Mouse (Mus musculus): ENCODE results near the gene Ncor1. TPM values are rescaled to one million over a fixed set of nuclear protein-coding genes. Genes with fewer than 3 reads are reported as not detected.

The Ncor1 gene
- polyA plus RNA-seq, 1 experiment from 2014 or later: 132 TPM

DNA sequence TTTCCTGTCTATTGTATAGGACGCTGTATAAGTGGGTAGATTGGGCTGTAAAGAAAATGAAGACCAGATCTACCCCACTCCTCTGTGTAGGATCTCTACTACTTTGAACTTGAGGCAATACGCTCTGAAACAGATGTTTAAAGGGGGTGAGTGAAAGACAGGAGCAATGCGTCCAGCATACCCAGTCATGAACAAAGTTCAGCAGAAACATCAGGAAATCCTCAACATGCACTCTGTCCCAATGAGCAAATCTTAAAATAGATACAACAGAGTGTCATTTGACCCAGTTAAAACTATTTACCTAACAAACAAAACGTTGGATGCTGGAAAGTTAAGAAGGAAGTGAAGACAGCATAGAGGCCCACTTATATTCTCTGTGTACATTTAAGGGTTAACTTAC, 106.4 kb downstream of the Ncor1 start:
- WGBS: 81% methylated on average over 4 of the region's 4 CpGs
- Histone ChIP-seq H3K9ac (no peak overlapping the region), H3K36me3 (peaks cover 68% of the 10 kb centered on the region), H3K27me3 (replicated peaks) (no peaks in the 10 kb centered on the region), H3K9me3 (replicated peaks) (no peaks in the 10 kb centered on the region), H3K4me1 (replicated peaks) (no peaks in the 10 kb centered on the region), H3K4me3 (no peak overlapping the region), H3K4me2 (no peak overlapping the region), H3K27ac (ENCODE audit: poor library complexity, severe bottlenecking) (no peak overlapping the region)
- no peak for ATAC-seq (ENCODE audit: insufficient number of reproducible peaks, low FRiP score)

DNA sequence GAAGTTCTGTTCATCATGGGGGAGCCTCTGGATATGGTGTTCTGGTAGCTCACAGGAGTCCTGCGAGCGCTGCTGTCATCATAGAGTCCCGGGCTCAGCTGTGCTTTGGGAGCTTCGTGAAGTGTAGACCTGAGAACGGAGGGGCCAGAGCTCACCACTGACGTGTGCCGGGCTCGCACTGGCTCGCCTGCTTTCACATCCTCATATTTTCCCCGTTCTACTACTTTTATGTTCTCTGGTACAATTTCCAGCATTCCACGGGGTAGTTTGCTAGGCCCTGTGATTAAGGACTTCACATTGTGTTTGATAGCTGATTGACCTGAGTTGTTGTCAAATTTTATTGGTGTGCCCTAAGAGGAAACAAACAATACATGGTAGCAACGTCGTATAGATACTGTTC, 115.3 kb downstream of the Ncor1 start:
- 94% methylated on average over 13 of the region's 13 CpGs for WGBS
- Histone ChIP-seq H3K9ac (no peak overlapping the region), H3K4me2 (no peak overlapping the region), H3K27ac (ENCODE audit: poor library complexity, severe bottlenecking) (no peak overlapping the region), H3K4me3 (no peak overlapping the region), H3K4me1 (replicated peaks) (no peaks in the 10 kb centered on the region), H3K36me3 (peaks cover 67% of the 10 kb centered on the region), H3K9me3 (replicated peaks) (no peaks in the 10 kb centered on the region), H3K27me3 (replicated peaks) (no peaks in the 10 kb centered on the region)
- no peak for ATAC-seq (ENCODE audit: insufficient number of reproducible peaks, low FRiP score)

DNA sequence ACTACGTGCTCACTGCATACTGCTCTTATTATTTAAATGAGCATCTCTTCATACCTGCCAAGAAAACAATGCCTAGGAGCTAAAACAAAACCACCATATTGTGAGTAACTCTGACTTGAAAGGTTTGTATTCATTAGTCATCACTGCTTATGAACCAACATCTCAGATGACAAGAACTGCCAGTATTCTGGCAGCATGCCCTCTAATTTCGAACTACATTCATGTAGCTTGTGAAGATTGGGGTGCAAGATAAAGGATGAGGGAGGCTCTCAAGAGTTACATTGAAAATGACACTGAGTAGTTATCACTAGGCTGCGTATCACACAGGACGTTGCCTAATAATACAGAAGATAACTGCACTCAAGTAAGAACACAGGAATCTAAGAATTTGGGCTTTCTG, 126.1 kb downstream of the Ncor1 start:
- Histone ChIP-seq H3K9me3 (replicated peaks) (no peaks in the 10 kb centered on the region), H3K27ac (ENCODE audit: poor library complexity, severe bottlenecking) (no peak overlapping the region), H3K4me1 (replicated peaks) (no peaks in the 10 kb centered on the region), H3K9ac (no peak overlapping the region), H3K27me3 (replicated peaks) (no peaks in the 10 kb centered on the region), H3K4me3 (no peak overlapping the region), H3K36me3 (peaks cover 86% of the 10 kb centered on the region), H3K4me2 (no peak overlapping the region)
- 82% methylated on average over 4 of the region's 4 CpGs for WGBS
- ATAC-seq (ENCODE audit: insufficient number of reproducible peaks, low FRiP score): no peak

DNA sequence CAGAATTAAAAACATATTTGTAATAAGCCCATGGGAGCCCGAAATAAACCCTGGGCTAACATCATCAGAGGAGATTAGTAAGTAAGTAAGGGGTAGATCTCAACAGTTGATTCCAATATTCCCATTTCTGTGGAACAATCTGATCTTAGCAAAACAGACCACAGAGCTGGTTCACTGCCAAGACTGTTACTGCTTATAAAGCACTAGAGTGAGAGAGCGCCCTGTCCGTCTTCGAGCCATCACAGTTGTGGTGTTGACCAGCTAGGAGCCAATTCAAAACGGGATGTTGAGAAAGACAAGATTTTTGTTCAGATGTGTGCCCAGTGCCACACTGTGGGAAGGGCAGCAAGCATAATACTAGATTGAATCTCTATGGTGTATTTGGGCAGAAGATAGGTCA, 127.2 kb downstream of the Ncor1 start:
- Histone ChIP-seq H3K27me3 (replicated peaks) (no peaks in the 10 kb centered on the region), H3K4me1 (replicated peaks) (no peaks in the 10 kb centered on the region), H3K9me3 (replicated peaks) (no peaks in the 10 kb centered on the region), H3K9ac (no peak overlapping the region), H3K27ac (ENCODE audit: poor library complexity, severe bottlenecking) (no peak overlapping the region), H3K4me2 (no peak overlapping the region), H3K36me3 (peaks cover 87% of the 10 kb centered on the region), H3K4me3 (no peak overlapping the region)
- 88% methylated on average over 5 of the region's 5 CpGs for WGBS
- ATAC-seq (ENCODE audit: insufficient number of reproducible peaks, low FRiP score): no peak

- Histone ChIP-seq H3K36me3 (peaks cover 79% of the 10 kb centered on the region), H3K4me1 (replicated peaks) (peaks cover 5% of the 10 kb centered on the region; the same call in 1 of the 2 replicates), H3K4me2 (no peak overlapping the region), H3K27ac (ENCODE audit: poor library complexity, severe bottlenecking) (no peak overlapping the region), H3K9ac (no peak overlapping the region), H3K4me3 (no peak overlapping the region), H3K27me3 (replicated peaks) (no peaks in the 10 kb centered on the region), H3K9me3 (replicated peaks) (no peaks in the 10 kb centered on the region)
- 41% methylated on average over 3 of the region's 3 CpGs for WGBS
- ATAC-seq (ENCODE audit: insufficient number of reproducible peaks, low FRiP score): no peak
Observed at GRCm38 (mm10) chr11:62323659-62324058, 134.7 kb downstream of the Ncor1 start.

GRCm38 (mm10) chr11:62320097-62320496, 138.2 kb downstream of the Ncor1 start:
- Histone ChIP-seq H3K9ac (no peak overlapping the region), H3K27me3 (replicated peaks) (no peaks in the 10 kb centered on the region), H3K36me3 (peaks cover 81% of the 10 kb centered on the region), H3K9me3 (replicated peaks) (no peaks in the 10 kb centered on the region), H3K27ac (ENCODE audit: poor library complexity, severe bottlenecking) (no peak overlapping the region), H3K4me3 (no peak overlapping the region), H3K4me1 (replicated peaks) (peaks cover 5% of the 10 kb centered on the region; the same call in 1 of the 2 replicates), H3K4me2 (no peak overlapping the region)
- no peak for ATAC-seq (ENCODE audit: insufficient number of reproducible peaks, low FRiP score)
- 88% methylated on average over 3 of the region's 3 CpGs for WGBS

GRCm38 (mm10) chr11:62317746-62318145, 140.6 kb downstream of the Ncor1 start:
- Histone ChIP-seq H3K27me3 (replicated peaks) (no peaks in the 10 kb centered on the region), H3K27ac (ENCODE audit: poor library complexity, severe bottlenecking) (no peak overlapping the region), H3K36me3 (peaks cover 86% of the 10 kb centered on the region), H3K4me3 (no peak overlapping the region), H3K4me2 (no peak overlapping the region), H3K9me3 (replicated peaks) (no peaks in the 10 kb centered on the region), H3K4me1 (replicated peaks) (no peaks in the 10 kb centered on the region), H3K9ac (no peak overlapping the region)
- ATAC-seq (ENCODE audit: insufficient number of reproducible peaks, low FRiP score): no peak
- 83% methylated on average over 11 of the region's 11 CpGs for WGBS

DNA sequence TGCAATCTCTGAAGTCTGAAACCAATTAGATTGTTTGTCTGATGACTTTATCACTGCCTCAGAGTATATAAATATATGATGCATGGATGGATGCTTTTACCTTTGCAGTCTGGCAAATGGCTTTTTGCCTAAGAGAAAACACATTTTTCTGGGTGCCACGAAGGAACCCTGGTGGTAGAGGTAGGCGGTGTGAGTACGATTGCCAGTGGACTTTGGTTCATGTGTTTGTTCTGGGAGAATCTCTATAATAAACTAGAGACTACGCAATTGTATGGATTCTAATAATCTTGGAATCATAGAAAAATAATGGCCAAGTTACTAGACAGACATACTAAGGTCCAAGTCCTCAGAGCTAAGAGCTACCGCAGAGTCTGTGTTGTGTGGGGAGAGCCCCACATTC, 143.4 kb downstream of the Ncor1 start:
- H3K9ac ChIP-seq: no peak overlapping the region
- ATAC-seq (ENCODE audit: insufficient number of reproducible peaks, low FRiP score): no peak
- no peak overlapping the region for H3K4me3 ChIP-seq
- H3K9me3 ChIP-seq (replicated peaks): no peaks in the 10 kb centered on the region
- WGBS: 96% methylated on average over 5 of the region's 5 CpGs
- no peak overlapping the region for H3K4me2 ChIP-seq
- H3K36me3 ChIP-seq: peaks cover 81% of the 10 kb centered on the region
- H3K27ac ChIP-seq (ENCODE audit: poor library complexity, severe bottlenecking): no peak overlapping the region
- no peaks in the 10 kb centered on the region for H3K4me1 ChIP-seq (replicated peaks)
- no peaks in the 10 kb centered on the region for H3K27me3 ChIP-seq (replicated peaks)

GRCm38 (mm10) chr11:62309296-62309695, 149.0 kb downstream of the Ncor1 start:
- peaks cover 75% of the 10 kb centered on the region for H3K36me3 ChIP-seq
- 87% methylated on average over 2 of the region's 2 CpGs for WGBS

GRCm38 (mm10) chr11:62305866-62306265, 152.5 kb downstream of the Ncor1 start:
- no peaks in the 10 kb centered on the region for H3K4me1 ChIP-seq (replicated peaks)
- peaks cover 48% of the 10 kb centered on the region for H3K36me3 ChIP-seq
- WGBS: 93% methylated on average over 2 of the region's 2 CpGs
- no peak for ATAC-seq (ENCODE audit: insufficient number of reproducible peaks, low FRiP score)
- no peak overlapping the region for H3K4me2 ChIP-seq
- no peaks in the 10 kb centered on the region for H3K9me3 ChIP-seq (replicated peaks)
- no peak overlapping the region for H3K27ac ChIP-seq (ENCODE audit: poor library complexity, severe bottlenecking)
- no peaks in the 10 kb centered on the region for H3K27me3 ChIP-seq (replicated peaks)
- no peak overlapping the region for H3K4me3 ChIP-seq
- H3K9ac ChIP-seq: no peak overlapping the region

More at GRCm38 (mm10) chr11:62309296-62309695, 149.0 kb downstream of the Ncor1 start:
- H3K9ac ChIP-seq: no peak overlapping the region
- no peak overlapping the region for H3K4me3 ChIP-seq
- no peaks in the 10 kb centered on the region for H3K27me3 ChIP-seq (replicated peaks)
- H3K4me2 ChIP-seq: no peak overlapping the region
- no peaks in the 10 kb centered on the region for H3K4me1 ChIP-seq (replicated peaks)
- H3K9me3 ChIP-seq (replicated peaks): no peaks in the 10 kb centered on the region
- no peak overlapping the region for H3K27ac ChIP-seq (ENCODE audit: poor library complexity, severe bottlenecking)
- no peak for ATAC-seq (ENCODE audit: insufficient number of reproducible peaks, low FRiP score)

DNA sequence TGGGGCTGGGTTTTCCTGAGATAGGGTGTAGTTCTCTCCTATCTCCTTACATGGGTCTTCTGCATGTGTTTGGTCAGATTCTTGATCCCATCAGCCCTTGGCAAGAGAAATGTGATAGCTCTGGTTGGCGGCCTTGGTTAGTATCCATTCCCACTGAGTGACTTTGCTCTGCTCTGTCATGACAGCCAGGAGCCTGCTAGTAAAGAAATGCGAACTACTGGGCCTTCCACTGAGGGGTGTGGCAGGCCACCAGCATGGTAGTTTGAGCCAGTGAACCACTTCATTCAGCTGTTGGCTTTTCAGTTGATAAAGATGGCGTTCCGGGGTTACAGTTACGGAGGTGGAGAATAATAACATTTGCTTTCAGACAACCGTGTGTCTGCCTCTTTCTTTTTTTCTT, 159.5 kb downstream of the Ncor1 start:
- Histone ChIP-seq H3K9ac (no peak overlapping the region), H3K36me3 (peaks cover 37% of the 10 kb centered on the region), H3K27me3 (replicated peaks) (no peaks in the 10 kb centered on the region), H3K9me3 (replicated peaks) (no peaks in the 10 kb centered on the region), H3K4me3 (no peak overlapping the region), H3K4me2 (no peak overlapping the region), H3K27ac (ENCODE audit: poor library complexity, severe bottlenecking) (no peak overlapping the region), H3K4me1 (replicated peaks) (no peaks in the 10 kb centered on the region)
- 82% methylated on average over 6 of the region's 6 CpGs for WGBS
- ATAC-seq (ENCODE audit: insufficient number of reproducible peaks, low FRiP score): no peak

- H3K27ac ChIP-seq (ENCODE audit: poor library complexity, severe bottlenecking): no peak overlapping the region
Observed at GRCm38 (mm10) chr11:62294121-62294520, 164.2 kb downstream of the Ncor1 start.

More at GRCm38 (mm10) chr11:62294121-62294520, 164.2 kb downstream of the Ncor1 start:
- Histone ChIP-seq H3K9ac (no peak overlapping the region), H3K9me3 (replicated peaks) (no peaks in the 10 kb centered on the region), H3K4me2 (no peak overlapping the region), H3K36me3 (peaks cover 56% of the 10 kb centered on the region), H3K4me1 (replicated peaks) (no peaks in the 10 kb centered on the region), H3K4me3 (no peak overlapping the region), H3K27me3 (replicated peaks) (no peaks in the 10 kb centered on the region)
- ATAC-seq (ENCODE audit: insufficient number of reproducible peaks, low FRiP score): no peak
- WGBS: 79% methylated on average over 2 of the region's 2 CpGs

Measured in heart, embryonic 12.5 days (tissue).